Mouse (Mus musculus) erythroblast, embryonic 14.5 days (primary cell): Measurements from ENCODE around the gene Vmac. TPM values are rescaled to one million over a fixed set of nuclear protein-coding genes. Genes with fewer than 3 reads are reported as not detected.

Experiments
- H3K27me3 ChIP-seq: 2 replicates; pipeline ENCODE4 v1.6.1; 2012; ENCODE audit warnings: inconsistent platforms; ENCODE audit not compliant: control insufficient read depth
- H3K36me3 ChIP-seq: 2 replicates; pipeline ENCODE4 v1.6.1; 2012; ENCODE audit warnings: mild to moderate bottlenecking, inconsistent platforms; ENCODE audit not compliant: control insufficient read depth
- H3K4me1 ChIP-seq: 2 replicates; pipeline ENCODE4 v1.6.1; 2012; ENCODE audit warnings: inconsistent platforms; ENCODE audit not compliant: control insufficient read depth
- H3K4me3 ChIP-seq: replicated peaks from 2 replicates; pipeline ENCODE3; 2012; ENCODE audit warnings: moderate library complexity, mild to moderate bottlenecking, inconsistent platforms
- H3K9me3 ChIP-seq: 2 replicates; pipeline ENCODE4 v1.6.1; 2012; ENCODE audit warnings: low read length, inconsistent platforms, mixed read lengths; ENCODE audit not compliant: control insufficient read depth
- GATA1 ChIP-seq: IDR thresholded peaks from 2 replicates; pipeline ENCODE4 v1.6.1; 2012; ENCODE audit warnings: low read length, inconsistent platforms, mixed read lengths
- TAL1 ChIP-seq: IDR thresholded peaks from 3 replicates; pipeline ENCODE4 v1.6.1; 2012; ENCODE audit warnings: low read length, inconsistent platforms, mixed read lengths
- polyA plus RNA-seq: library from polyadenylated mRNA; stranded (reverse); fragments of >175 nt; gene quantifications from 2 replicates; pipeline ENCODE4 v1.2.3, GENCODE M21; 2012

Gene Vmac
- polyA plus RNA-seq, 1 experiment: 0.22 TPM

DNA sequence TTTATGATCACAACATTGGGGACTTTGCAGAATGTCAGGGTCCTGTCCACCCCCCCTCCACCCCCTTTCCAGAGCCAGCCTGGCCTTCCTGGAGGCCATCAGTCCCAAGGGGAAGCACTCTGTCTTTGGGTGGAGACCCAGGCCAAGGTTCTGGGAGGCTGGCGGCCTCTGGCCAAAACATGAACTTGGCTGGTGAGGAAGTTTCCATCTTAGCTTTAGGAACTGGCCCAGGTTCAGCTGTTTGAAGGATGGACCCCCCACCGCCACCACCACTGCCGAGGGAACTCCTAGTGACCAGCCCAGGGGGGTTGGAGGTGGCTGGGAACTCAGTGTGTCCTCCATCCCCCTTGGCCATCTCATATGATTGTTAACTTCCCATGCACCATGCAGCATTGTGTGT, 43.3 kb upstream of the Vmac start:
- Histone ChIP-seq H3K27me3 (peaks cover 20% of the 10 kb centered on the region), H3K4me1 (peaks cover 89% of the 10 kb centered on the region), H3K4me3 (peak overlapping the region; percentile 71), H3K36me3 (peaks cover 4% of the 10 kb centered on the region; the same call in 1 of the 2 replicates), H3K9me3 (peaks cover 5% of the 10 kb centered on the region)
- TF ChIP-seq GATA1 (peak; percentile 13; the same call in 1 of the 2 replicates), TAL1 (no peak)

DNA sequence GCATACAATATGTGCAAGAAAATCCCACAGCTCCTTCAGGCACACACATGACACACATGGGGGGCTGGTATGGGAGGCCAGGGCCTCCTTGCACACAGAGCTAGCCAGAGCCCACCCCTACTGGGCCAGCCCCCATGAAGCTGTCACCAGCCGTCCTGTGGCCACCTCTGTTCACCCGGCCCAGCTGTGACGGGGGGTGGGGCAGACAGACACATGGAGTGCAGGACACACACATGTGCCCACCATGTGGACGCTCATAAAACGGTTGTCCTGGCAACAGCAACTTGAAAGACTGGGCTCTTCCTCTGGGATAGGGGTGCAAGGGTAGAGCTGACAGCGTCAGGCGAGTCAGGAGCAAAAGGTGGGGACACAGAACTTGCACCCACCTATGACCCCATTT, 41.4 kb upstream of the Vmac start:
- Histone ChIP-seq H3K9me3 (peaks cover 5% of the 10 kb centered on the region), H3K4me1 (peaks cover 84% of the 10 kb centered on the region), H3K27me3 (peaks cover 38% of the 10 kb centered on the region), H3K4me3 (no peak overlapping the region), H3K36me3 (no peaks in the 10 kb centered on the region)
- TF ChIP-seq TAL1 (no peak), GATA1 (no peak)

DNA sequence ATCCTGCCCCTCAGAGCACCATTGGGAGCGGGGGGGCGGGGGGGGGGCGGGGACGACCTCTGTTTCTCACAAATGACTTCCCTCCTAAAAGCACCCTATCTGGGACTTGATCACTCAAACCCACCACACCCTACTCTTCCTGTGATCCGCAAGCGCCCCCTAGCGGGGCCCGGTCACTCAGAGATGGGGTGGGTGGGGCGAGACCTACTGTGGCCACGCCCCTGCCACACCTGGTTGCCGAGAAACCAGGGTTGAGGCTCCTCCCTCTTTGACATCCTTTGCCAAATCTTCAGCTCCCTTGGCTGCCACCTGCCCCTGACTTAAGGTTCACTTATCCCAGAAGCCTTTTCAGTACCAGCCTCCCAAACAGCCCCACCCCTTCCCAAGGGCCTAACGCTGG, 40.3 kb upstream of the Vmac start:
- peaks cover 49% of the 10 kb centered on the region for H3K27me3 ChIP-seq
- peak overlapping the region; percentile 4 for H3K4me3 ChIP-seq
- no peaks in the 10 kb centered on the region for H3K36me3 ChIP-seq
- TF ChIP-seq TAL1: no peak
- TF ChIP-seq GATA1: no peak
- H3K4me1 ChIP-seq: peaks cover 74% of the 10 kb centered on the region
- H3K9me3 ChIP-seq: peaks cover 5% of the 10 kb centered on the region

DNA sequence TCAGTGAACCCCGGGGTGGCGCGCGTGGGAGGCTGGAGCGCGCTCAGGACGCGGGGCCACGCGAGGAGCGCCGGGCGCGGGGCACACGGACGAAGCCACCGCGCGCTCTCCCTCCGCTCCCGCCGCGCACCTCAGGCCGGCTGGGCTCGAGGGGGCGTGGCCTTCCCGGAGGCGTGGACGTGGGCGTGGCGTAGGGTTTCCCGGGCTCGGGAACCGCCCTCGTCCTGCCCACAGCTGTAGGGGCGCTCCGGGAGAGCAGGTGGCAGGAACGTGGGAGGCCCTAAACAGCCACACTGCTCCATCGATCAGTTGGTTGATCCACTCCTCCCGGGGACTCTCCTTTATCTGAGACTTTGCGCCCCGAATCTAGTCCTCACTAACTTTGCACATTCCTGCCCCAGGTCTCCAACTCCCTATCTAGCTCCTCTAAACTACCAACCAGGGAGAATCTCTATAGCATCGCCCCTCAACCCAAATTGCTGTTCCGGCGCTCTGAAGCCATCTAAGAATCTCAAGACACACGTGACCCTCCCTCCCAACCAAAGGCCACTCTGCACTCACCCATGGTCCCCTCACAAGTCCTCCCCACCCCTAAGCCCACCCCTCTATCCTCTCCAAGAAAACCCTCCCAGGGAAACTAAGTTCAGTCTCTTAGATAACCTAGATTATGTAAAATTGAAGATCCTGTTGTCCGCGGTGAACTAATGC, 39.7 kb upstream of the Vmac start, which contains the start of gene Nrtn:
Nrtn (minus strand) TSS at position 115 of the 708 bp plus-strand sequence.
- peaks cover 70% of the 10 kb centered on the region for H3K4me1 ChIP-seq
- peak within 1 kb of the TSS; percentile 57 for H3K4me3 ChIP-seq
- peaks cover 55% of the 10 kb centered on the region for H3K27me3 ChIP-seq

DNA sequence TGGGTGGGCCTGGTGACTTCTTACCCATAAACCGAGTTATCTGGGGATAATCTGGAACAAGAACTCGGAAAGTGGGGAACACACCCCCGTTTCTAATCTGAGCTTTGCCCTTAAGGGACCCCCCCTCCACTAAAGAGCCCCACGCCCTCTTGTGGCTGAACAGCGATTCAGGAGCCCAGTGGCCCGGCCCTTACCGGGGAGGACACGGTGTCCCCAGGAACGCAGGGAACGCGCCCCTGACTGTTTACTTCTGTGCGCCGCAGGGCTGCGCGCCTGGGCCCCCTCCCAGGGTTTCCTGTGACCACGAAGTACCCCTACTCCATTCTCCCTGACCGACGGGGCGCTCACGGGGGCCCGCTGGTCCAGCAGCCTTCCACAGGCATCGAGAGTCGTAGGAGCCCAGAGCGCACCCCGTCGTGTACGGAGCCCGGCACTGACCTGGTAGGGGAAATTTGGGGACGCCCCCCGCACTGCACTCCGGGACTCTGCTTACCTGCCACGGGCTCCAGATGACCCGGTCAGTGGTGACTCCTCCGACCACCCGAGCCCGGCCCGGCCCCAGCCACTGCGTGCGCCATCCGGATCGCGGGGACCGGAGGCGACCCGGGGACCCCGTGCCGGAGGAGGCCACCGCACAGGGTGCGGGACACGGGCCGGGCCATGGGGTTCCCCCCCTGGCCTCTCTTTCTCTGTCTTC, 39.0 kb upstream of the Vmac start:
- Histone ChIP-seq H3K4me3 (peak overlapping the region; percentile 57), H3K27me3 (peaks cover 62% of the 10 kb centered on the region), H3K36me3 (no peaks in the 10 kb centered on the region), H3K4me1 (peaks cover 69% of the 10 kb centered on the region), H3K9me3 (peaks cover 5% of the 10 kb centered on the region)
- TF ChIP-seq TAL1 (no peak), GATA1 (no peak)

More for the DNA sequence above, 39.7 kb upstream of the Vmac start, which contains the start of gene Nrtn:
- Histone ChIP-seq H3K36me3 (no peaks in the 10 kb centered on the region), H3K9me3 (peaks cover 5% of the 10 kb centered on the region)
- TF ChIP-seq GATA1: no peak
- TF ChIP-seq TAL1: no peak

DNA sequence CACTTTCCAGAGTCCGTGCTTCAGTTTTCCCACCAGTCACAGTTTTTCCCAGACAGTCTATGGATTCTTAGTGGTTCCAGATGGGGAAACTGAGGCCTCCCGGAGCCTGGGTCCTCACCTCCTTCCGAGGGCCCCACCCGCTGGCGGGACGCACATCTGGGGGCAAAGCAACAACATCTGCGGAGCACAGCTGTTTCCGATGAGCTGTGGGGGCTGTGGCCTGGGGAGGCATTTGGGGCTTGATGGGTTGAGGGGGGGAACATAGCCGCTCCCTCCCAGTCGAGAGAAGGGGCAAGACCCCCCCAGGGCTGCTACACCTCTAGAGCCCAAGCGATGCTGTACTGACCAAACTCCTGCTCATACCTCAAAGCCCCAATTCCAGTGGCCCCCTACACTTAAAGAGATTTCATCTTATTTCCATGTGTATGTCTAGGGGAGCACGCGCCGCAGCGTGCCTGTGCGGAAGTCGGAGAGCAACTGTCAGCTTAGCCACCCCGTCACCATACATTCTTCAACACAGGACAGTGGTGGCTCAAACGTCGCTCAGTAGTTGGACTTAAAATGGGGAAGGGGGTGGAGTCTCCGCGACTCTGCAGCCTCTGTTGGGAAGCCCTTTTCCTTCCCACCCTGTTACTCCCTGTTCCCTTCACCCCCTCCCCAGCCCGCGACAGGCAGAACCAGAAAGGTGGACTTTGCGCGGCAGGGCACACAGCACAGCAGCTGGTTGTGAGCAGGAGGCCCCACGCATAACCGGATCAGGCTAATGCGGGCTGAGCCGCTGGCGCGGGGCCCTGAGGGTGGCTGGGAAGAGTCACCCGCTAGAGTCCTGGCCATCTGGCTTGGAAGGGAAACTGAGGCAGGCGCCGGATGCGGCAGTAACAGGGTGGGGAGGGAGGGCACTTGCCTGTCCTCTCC, 36.7 kb upstream of the Vmac start:
- Histone ChIP-seq H3K27me3 (peaks cover 85% of the 10 kb centered on the region), H3K4me1 (peaks cover 54% of the 10 kb centered on the region), H3K9me3 (peaks cover 17% of the 10 kb centered on the region), H3K4me3 (no peak overlapping the region), H3K36me3 (no peaks in the 10 kb centered on the region)
- TF ChIP-seq GATA1 (no peak), TAL1 (no peak)

DNA sequence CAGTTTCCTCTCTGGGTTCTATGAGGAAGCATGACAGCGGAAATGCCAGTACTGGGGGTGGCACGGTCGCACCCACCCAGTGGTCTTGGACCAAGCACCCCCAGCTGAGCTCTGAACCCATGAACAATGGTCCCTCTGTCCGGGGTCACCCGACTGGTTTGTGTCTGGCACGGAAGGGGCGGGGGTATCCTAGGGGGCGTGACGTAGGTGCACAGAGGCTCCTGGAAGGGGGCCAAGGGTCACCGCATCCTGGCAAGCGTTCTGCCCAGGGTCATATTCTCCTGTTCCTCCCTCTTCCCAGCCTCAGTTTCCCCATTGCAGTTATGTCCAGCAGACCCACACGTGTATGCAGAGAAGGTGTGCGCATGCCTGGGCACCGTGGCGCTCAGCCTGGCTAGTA, 35.6 kb upstream of the Vmac start:
- Histone ChIP-seq H3K9me3 (peaks cover 16% of the 10 kb centered on the region), H3K36me3 (no peaks in the 10 kb centered on the region), H3K4me1 (peaks cover 43% of the 10 kb centered on the region), H3K27me3 (peaks cover 89% of the 10 kb centered on the region), H3K4me3 (no peak overlapping the region)
- TF ChIP-seq TAL1 (no peak), GATA1 (no peak)

DNA sequence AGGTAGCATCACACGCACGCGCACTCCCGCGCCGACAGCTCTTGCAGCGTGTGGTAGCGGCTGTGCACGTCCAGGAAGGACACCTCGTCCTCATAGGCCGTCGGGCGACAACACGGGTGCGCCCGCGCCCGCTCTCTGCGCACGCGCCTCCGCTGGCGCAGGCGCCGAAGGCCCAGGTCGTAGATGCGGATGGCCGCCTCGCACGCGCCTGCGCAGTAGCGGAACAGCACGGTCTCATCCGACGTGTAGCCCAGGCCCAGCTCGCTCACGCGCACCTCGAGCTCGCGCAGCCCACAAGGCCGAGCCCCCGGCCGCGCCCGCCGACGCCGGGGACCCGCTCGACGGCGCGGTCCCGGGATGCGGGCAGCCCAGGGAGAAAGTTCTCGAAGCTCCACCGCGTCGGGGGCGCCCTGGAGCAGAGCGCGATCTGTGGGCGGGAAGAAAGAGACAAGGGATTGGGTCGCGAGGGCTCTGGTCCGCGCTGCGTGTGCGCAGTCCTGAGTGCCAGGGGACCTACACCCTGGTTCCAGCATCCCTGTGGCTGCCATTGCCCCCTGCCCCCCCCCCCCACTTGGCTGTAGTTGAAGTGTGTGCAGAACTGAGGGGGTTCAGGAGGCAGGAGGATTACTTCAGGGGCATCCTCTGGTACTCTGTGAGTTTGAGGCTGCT, 33.7 kb upstream of the Vmac start:
- peaks cover 24% of the 10 kb centered on the region for H3K4me1 ChIP-seq
- peak overlapping the region; percentile 49 for H3K4me3 ChIP-seq
- no peaks in the 10 kb centered on the region for H3K36me3 ChIP-seq
- H3K27me3 ChIP-seq: peaks cover 91% of the 10 kb centered on the region
- H3K9me3 ChIP-seq: peaks cover 12% of the 10 kb centered on the region
- TF ChIP-seq TAL1 (no peak), GATA1 (no peak)
